Mouse (Mus musculus) testis, adult 2 months (tissue): ENCODE measurements around the gene Clp1.

ENCODE experiments used
- CTCF ChIP-seq: fragments of 200-500 bp; IDR thresholded peaks from 2 replicates; pipeline ENCODE4 v1.5.1; 2012; ENCODE audit warnings: low read depth, mild to moderate bottlenecking, inconsistent platforms, low read length, moderate library complexity; ENCODE audit not compliant: control insufficient read depth, insufficient read depth, insufficient replicate concordance
- POLR2A ChIP-seq: fragments of 200-500 bp; IDR thresholded peaks from 2 replicates; pipeline ENCODE4 v1.6.1; 2012; ENCODE audit warnings: low read depth, mild to moderate bottlenecking, inconsistent platforms, low read length, moderate library complexity; ENCODE audit not compliant: control insufficient read depth

DNA sequence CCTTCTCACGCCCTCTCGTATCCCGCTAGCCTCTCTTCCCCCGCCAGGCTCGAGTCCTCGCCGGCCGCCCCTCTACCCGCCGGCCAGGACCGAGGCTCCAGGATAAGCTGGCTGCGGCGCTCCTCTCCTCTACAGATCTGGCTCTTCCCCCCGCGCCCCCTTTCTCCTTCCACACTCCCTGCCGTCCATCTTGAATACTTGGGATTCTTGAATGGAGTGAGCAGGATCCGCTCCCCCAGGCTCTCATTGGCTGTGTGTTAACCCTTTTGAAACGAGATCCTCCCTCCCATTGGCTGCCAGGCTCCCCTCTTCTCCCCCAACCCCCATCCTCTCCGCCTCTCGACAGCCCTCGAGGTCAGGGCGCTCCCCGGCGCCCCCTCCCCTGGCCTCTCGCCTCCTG is 16.4 kb upstream of the Clp1 start, which contains the start of gene Gm19426:
- TF ChIP-seq POLR2A (no peak), CTCF (no peak)
